Mouse (Mus musculus) central nervous system, embryonic 14 days (tissue): ENCODE measurements around the gene Ttc21a. TPM values are rescaled to one million over a fixed set of nuclear protein-coding genes. Genes with fewer than 3 reads are reported as not detected.

Source experiments
- polyA plus RNA-seq: library from polyadenylated mRNA; depleted of rRNA; stranded (reverse); fragments of >200 nt; gene quantifications from 2 replicates; pipeline ENCODE4 v1.2.3, GENCODE M21; 2012; rRNA removed

Gene Ttc21a
- polyA plus RNA-seq, result 1.4 and 1.5 TPM in 2 replicates

DNA sequence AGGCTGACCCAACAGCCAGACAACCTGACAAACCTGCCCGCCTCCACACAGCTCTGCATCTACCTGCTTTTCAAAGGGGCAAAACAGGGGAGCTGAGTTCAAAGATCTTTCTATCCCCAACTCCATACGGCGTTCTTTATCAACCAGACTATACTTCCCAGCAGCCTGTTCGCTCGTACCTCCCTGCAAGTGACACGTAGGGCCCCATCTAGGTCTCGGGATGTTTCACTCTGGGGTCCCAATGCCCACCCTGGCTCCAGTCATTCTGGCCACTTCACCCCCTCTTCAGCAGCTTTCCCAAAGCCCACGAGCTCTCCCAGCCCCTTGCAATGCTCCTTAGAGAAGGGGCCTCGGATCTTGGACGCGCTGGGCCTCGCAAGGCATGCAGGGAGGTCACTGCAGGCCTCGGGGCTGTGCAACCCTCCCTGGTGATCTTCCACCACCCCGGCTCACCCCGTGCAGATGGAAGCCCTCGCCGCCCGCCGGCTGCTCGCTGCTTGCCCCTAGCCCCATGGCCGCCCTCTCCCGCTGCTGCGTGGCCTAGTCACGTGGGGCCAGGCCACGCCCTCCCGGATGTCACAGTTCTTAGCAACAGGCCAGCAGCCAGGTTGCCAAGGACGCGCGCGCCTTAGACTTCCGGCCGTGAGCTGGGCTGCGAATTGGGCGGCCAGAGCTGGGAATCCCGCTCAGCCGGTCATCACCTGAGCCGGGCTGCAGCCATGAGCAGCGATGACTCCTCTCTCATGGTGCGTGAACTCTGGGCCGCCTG, at the start of gene Ttc21a, which contains the start of gene Gorasp1:
Ttc21a (plus strand) TSS at position 602 of the 769 bp plus-strand sequence.
Gorasp1 (minus strand) TSS at position 561 of the 769 bp plus-strand sequence.

DNA sequence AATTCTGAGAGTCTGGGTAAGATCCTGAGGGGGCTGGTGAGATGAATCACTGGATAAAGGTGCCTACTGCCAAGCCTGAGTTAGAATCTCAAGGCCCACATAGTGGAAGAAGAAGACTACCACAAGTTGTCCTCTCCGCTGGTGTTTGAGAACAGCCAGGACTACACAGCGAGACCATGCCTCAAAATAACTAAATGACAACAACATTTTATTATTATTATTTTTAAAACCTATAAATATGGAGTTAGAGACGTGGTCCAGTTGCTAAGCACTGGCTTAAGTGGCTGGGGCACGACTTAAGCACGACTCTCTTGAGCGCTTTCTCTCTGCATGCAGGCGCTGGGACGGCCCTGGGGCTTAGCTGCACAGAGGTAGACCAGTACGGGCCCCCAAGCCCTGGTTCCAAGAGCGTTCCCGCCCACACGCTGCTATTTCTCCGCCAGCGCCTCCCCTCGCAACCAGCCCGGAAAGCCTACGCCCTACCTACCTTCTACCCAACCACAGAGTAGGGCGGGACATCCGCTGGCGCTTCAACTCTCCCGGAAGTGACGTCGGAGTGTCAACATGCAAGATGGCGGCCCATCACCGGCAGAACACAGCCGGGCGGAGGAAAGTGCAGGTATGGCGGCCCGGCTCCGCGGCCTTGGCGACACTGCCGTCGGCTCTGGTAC, 42.9 kb upstream of the Ttc21a start, which contains the start of gene Wdr48:
Wdr48 (plus strand) TSS at position 540 of the 671 bp plus-strand sequence.

DNA sequence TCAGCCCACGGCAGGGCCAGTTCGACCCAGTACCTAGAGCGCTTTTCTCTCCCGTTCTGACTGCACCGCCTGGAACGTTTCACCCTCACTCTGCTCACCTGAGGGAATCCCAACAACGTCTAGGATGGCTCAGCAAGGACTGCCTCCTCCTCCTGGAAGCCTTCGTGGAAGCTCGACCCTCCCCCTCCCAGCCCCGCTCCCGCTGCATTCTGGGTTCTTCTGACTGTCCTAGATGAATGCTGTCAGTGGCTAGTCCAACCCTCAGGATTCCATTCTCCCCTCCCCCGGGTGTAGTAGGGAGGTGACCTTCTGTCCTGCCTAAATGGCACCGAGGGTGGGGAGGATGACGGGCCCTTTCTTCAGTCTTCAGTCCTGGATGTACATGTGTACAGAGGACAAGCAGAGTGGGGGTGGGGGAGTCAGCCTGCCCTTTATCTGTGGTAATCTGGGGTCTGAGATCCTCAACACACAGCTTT, 47.2 kb downstream of the Ttc21a start, which contains the start of gene Csrnp1:
Csrnp1 (minus strand) TSS at position 123 of the 476 bp plus-strand sequence.

Other genes with a start within 250 kb of the Ttc21a start
- 0.72 and 3.4 TPM in 2 replicates for gene Scn10a, start 218.3 kb upstream of the Ttc21a start, polyA plus RNA-seq
- 0.27 and 0.36 TPM in 2 replicates for gene Scn11a, start 112.2 kb upstream of the Ttc21a start, polyA plus RNA-seq
- 80.2 and 85.9 TPM in 2 replicates for gene Wdr48, start 42.7 kb upstream of the Ttc21a start, polyA plus RNA-seq
- 21.7 and 21.9 TPM in 2 replicates for gene Gorasp1, start within 50 bp of the Ttc21a start, polyA plus RNA-seq
- 2.9 and 5.0 TPM in 2 replicates for gene Csrnp1, start 47.1 kb downstream of the Ttc21a start, polyA plus RNA-seq
- gene Xirp1, start 86.0 kb downstream of the Ttc21a start, polyA plus RNA-seq, result 0.01 and 0.26 TPM in 2 replicates
- 4.2 and 4.7 TPM in 2 replicates for gene Cx3cr1, start 132.3 kb downstream of the Ttc21a start, polyA plus RNA-seq
- 0.25 TPM in 1 of 2 replicates, not detected in the other for gene Ccr8, start 154.5 kb downstream of the Ttc21a start, polyA plus RNA-seq
- gene Slc25a38, start 172.8 kb downstream of the Ttc21a start, polyA plus RNA-seq, result 28.9 and 33.3 TPM in 2 replicates
- 1,759 and 1,851 TPM in 2 replicates for gene Rpsa, start 190.1 kb downstream of the Ttc21a start, polyA plus RNA-seq
- 0.10 TPM in 2 replicates for gene Mobp, start 212.1 kb downstream of the Ttc21a start, polyA plus RNA-seq